Mouse (Mus musculus) intestine, embryonic 14.5 days (tissue): ENCODE data around the gene Piezo1. TPM values are rescaled to one million over a fixed set of nuclear protein-coding genes. Genes with fewer than 3 reads are reported as not detected.

Experiments
- ATAC-seq: fragments of 200-750 bp; cut with Nextera tagmentation; replicated peaks from 2 replicates; pipeline ENCODE4 v1.8.0; 2017; ENCODE audit warnings: low read depth, moderate number of reproducible peaks, moderate TSS enrichment, moderate library complexity; ENCODE audit not compliant: low FRiP score, low TSS enrichment
- DNase-seq: peaks from one replicate; pipeline ENCODE4 v3.0.0-alpha.2; 2018; ENCODE audit warnings: low spot score
- H3K27ac ChIP-seq: fragments of 300-500 bp; sonication (generic); 2 replicates; pipeline ENCODE4 v1.5.1; 2014; ENCODE audit warnings: low read depth, mild to moderate bottlenecking, control low read depth
- H3K27me3 ChIP-seq: fragments of 300-500 bp; sonication (generic); replicated peaks from 2 replicates; pipeline ENCODE4 v1.6.1; 2014; ENCODE audit warnings: low read length, control low read depth; ENCODE audit not compliant: control insufficient read depth, insufficient read depth
- H3K36me3 ChIP-seq: fragments of 300-500 bp; sonication (generic); 2 replicates; pipeline ENCODE4 v1.6.1; 2014; ENCODE audit warnings: low read length, control low read depth; ENCODE audit not compliant: control insufficient read depth, insufficient read depth
- H3K4me1 ChIP-seq: fragments of 300-500 bp; sonication (generic); replicated peaks from 2 replicates; pipeline ENCODE4 v1.6.1; 2014; ENCODE audit warnings: low read length, control low read depth, mixed read lengths; ENCODE audit not compliant: control insufficient read depth, insufficient read depth
- H3K4me2 ChIP-seq: fragments of 300-500 bp; sonication (generic); 2 replicates; pipeline ENCODE4 v1.6.1; 2014; ENCODE audit warnings: low read length
- H3K4me3 ChIP-seq: fragments of 300-500 bp; sonication (generic); 2 replicates; pipeline ENCODE4 v1.5.1; 2014; ENCODE audit warnings: low read depth, low read length, control low read depth, mixed read lengths
- H3K9ac ChIP-seq: fragments of 300-500 bp; sonication (generic); 2 replicates; pipeline ENCODE4 v1.6.1; 2014; ENCODE audit warnings: mild to moderate bottlenecking, low read length
- H3K9me3 ChIP-seq: fragments of 300-500 bp; sonication (generic); 2 replicates; pipeline ENCODE4 v1.6.1; 2016; ENCODE audit warnings: low read length, control low read depth; ENCODE audit not compliant: control insufficient read depth
- WGBS: fragments of 180-500 bp; shearing (Covaris S2); extraction: QIAGEN DNeasy Blood & Tissue Kit; methylation state at CpG from one replicate; pipeline ENCODE4 v1.1.7; 2014; 5-methylcytosine and 5-hydroxymethylcytosine counted together
- microRNA-seq: library from miRNA; unstranded; fragments of <30 nt; microRNA quantifications from one replicate; pipeline ENCODE4, GENCODE M21; 2016
- polyA plus RNA-seq: library from polyadenylated mRNA; unstranded; fragments of >200 nt; fragmentation: Nextera tagmentation; extraction: Ambion mirVana; gene quantifications from 2 replicates; pipeline ENCODE4 v1.2.1, GENCODE M21; 2014

Piezo1 gene
- polyA plus RNA-seq, 1 experiment from 2014 or later: 17.9 TPM

DNA sequence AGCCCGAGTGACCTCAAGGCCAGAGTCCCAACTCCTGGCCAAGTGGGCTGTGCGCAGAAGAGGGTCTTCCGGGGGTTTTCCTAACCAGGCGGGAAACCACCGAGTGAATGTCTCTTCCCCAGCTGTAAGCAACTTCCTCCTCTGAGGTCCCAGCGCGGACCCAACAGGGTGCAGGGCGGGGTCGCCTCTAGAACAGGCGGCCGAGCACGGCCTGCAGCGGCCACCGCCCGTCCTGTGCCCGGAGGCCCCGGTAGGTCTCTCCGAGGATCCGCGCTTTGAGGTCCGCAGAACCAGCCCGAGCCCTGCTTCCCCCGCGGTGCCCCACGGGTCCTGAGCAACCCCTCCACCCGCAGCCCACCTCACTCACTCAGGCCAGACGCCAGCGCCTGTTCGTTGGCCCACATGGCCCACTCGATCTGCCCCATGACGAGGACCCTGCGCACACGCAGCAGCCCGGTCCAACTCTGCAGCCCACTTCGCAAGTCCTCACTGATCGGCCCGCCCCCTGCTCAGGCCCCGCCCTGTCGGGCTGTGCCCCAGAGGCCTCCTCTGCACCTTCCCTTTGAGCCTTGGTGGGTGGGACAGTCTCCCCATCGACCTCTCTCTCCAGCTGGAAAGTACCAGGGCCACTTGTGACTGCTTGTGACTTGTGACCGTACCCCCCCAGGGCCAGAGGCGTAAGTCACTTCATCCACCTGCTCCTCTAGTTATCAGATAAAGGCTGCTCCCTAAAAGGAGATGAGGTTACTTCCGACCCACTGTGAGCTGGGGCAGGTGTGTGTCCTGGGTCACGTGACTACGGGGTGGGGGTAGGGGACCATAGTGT, 118.5 kb downstream of the Piezo1 start, which contains the start of gene Cyba:
Cyba (minus strand) TSS at position 488 of the 826 bp plus-strand sequence.
- ATAC-seq (peak; percentile 90), DNase-seq (peak; percentile 83)
- Histone ChIP-seq H3K27me3 (no peaks in the 10 kb centered on the region), H3K4me1 (peaks cover 21% of the 10 kb centered on the region), H3K9me3 (no peaks in the 10 kb centered on the region), H3K4me2 (peak within 1 kb of the TSS; percentile 75), H3K27ac (peak within 1 kb of the TSS; percentile 76), H3K4me3 (peak within 1 kb of the TSS; percentile 37), H3K9ac (peak within 1 kb of the TSS; percentile 49), H3K36me3 (peaks cover 26% of the 10 kb centered on the region)
- WGBS: 3% methylated on average over 45 of the region's 45 CpGs

Small RNAs within 50 kb of the gene (microRNA-seq; reads per million reads assigned to microRNA genes)
- not detected for gene Gm24366

Other genes starting within 250 kb of the Piezo1 start
- not detected in 2 replicates for gene Trhr2, start 190.6 kb downstream of the Piezo1 start, polyA plus RNA-seq
- gene Zc3h18, start 174.7 kb downstream of the Piezo1 start, polyA plus RNA-seq: 37.0 and 38.6 TPM in 2 replicates
- gene Il17c, start 129.3 kb downstream of the Piezo1 start, polyA plus RNA-seq: not detected in 2 replicates
- gene Cyba, start 118.4 kb downstream of the Piezo1 start, polyA plus RNA-seq: 297 and 307 TPM in 2 replicates
- 52.6 and 60.2 TPM in 2 replicates for gene Mvd, start 107.9 kb downstream of the Piezo1 start, polyA plus RNA-seq
- gene Snai3, start 90.6 kb downstream of the Piezo1 start, polyA plus RNA-seq: 1.1 and 1.3 TPM in 2 replicates
- 31.4 and 34.0 TPM in 2 replicates for gene Rnf166, start 75.3 kb downstream of the Piezo1 start, polyA plus RNA-seq
- 53.8 and 55.0 TPM in 2 replicates for gene Ctu2, start 75.2 kb downstream of the Piezo1 start, polyA plus RNA-seq
- gene Cdt1, start 16.7 kb upstream of the Piezo1 start, polyA plus RNA-seq: 43.8 and 49.3 TPM in 2 replicates
- 580 and 583 TPM in 2 replicates for gene Aprt, start 25.6 kb upstream of the Piezo1 start, polyA plus RNA-seq
- gene Galns, start 60.1 kb upstream of the Piezo1 start, polyA plus RNA-seq: 12.2 and 13.8 TPM in 2 replicates
- 67.3 and 71.8 TPM in 2 replicates for gene Trappc2l, start 60.3 kb upstream of the Piezo1 start, polyA plus RNA-seq
- gene Pabpn1l, start 71.4 kb upstream of the Piezo1 start, polyA plus RNA-seq: not detected in 2 replicates
- 3.9 and 4.0 TPM in 2 replicates for gene Cbfa2t3, start 147.8 kb upstream of the Piezo1 start, polyA plus RNA-seq
- gene Acsf3, start 224.2 kb upstream of the Piezo1 start, polyA plus RNA-seq: 19.0 and 21.6 TPM in 2 replicates